In genomic region chr8:80913016-80913748, GRCm38 (mm10) we compare ENCODE assay signal across 10 mouse cellular contexts. TPM values are rescaled to one million over a fixed set of nuclear protein-coding genes. Genes with fewer than 3 reads are reported as not detected.
DNase-seq lines count a peak whose midpoint lies in the region; ATAC-seq and TF ChIP-seq lines count a peak whose summit lies in the region.
"Had no signal": no experiment of that assay in that cellular context is flagged by ENCODE, and none has a peak within 500 bp of the region (broad histone marks: within the 10 kb centered on the region; RNA-seq: fewer than 3 reads in every experiment).

No protein-coding gene starts in this region.

- no peaks in the 10 kb centered on the region for H3K36me3 ChIP-seq in kidney, postnatal 0 days (ENCODE audit: insufficient read depth, low read length)
- H3K36me3 ChIP-seq in neural tube, embryonic 14.5 days (ENCODE audit: control insufficient read depth, insufficient read depth, low read length): no peaks in the 10 kb centered on the region
- H3K36me3 ChIP-seq: embryonic facial prominence, embryonic 12.5 days; midbrain, embryonic 12.5 days had no signal

- no peak overlapping the region for H3K9ac ChIP-seq in kidney, postnatal 0 days (ENCODE audit: low read depth, low read length)
- no peak overlapping the region for H3K9ac ChIP-seq in neural tube, embryonic 14.5 days (replicated peaks; ENCODE audit: low read depth, low read length)
- H3K9ac ChIP-seq: embryonic facial prominence, embryonic 12.5 days; midbrain, embryonic 12.5 days had no signal

- peak; percentile 33; the same call in 1 of the 2 replicates for ATAC-seq in kidney, postnatal 0 days (replicated peaks; ENCODE audit: low FRiP score, low read depth)
- ATAC-seq in neural tube, embryonic 14.5 days (ENCODE audit: low read depth): peak; percentile 81; the same call in 1 of the 2 replicates

- TF ChIP-seq CTCF in gastrocnemius, adult 2 months (IDR thresholded peaks at IDR 0.05): no peak
- no peak for TF ChIP-seq CTCF in kidney, postnatal 0 days (IDR thresholded peaks at IDR 0.05; ENCODE audit: low read depth)
- TF ChIP-seq CTCF in left cerebral cortex, adult 2 months (IDR thresholded peaks at IDR 0.05): no peak

- intact Hi-C loops in gastrocnemius, adult 2 months (cut with DNase I): no loop called here
- intact Hi-C loops in left cerebral cortex, adult 2 months (cut with DNase I): no loop called here

- no peak overlapping the region for H3K4me2 ChIP-seq in kidney, postnatal 0 days (ENCODE audit: low read length)
- no peak overlapping the region for H3K4me2 ChIP-seq in neural tube, embryonic 14.5 days (ENCODE audit: low read depth, low read length)
- H3K4me2 ChIP-seq: embryonic facial prominence, embryonic 12.5 days; midbrain, embryonic 12.5 days had no signal

- H3K4me1 ChIP-seq in kidney, postnatal 0 days (replicated peaks; ENCODE audit: insufficient read depth, low read length): no peaks in the 10 kb centered on the region
- no peaks in the 10 kb centered on the region for H3K4me1 ChIP-seq in neural tube, embryonic 14.5 days (ENCODE audit: control insufficient read depth, insufficient read depth, low read length)
- H3K4me1 ChIP-seq: embryonic facial prominence, embryonic 12.5 days; midbrain, embryonic 12.5 days had no signal

- H3K9me3 ChIP-seq in kidney, postnatal 0 days (replicated peaks; ENCODE audit: low read length): no peaks in the 10 kb centered on the region
- H3K9me3 ChIP-seq in neural tube, embryonic 14.5 days (ENCODE audit: control insufficient read depth, low read length): no peaks in the 10 kb centered on the region
- H3K9me3 ChIP-seq: embryonic facial prominence, embryonic 12.5 days; midbrain, embryonic 12.5 days had no signal

- no peak overlapping the region for H3K4me3 ChIP-seq in gastrocnemius, adult 2 months
- H3K4me3 ChIP-seq in kidney, postnatal 0 days (replicated peaks; ENCODE audit: low read depth, low read length): no peak overlapping the region
- no peak overlapping the region for H3K4me3 ChIP-seq in neural tube, embryonic 14.5 days (ENCODE audit: low read depth, low read length)
- no peak overlapping the region for H3K4me3 ChIP-seq in left cerebral cortex, adult 2 months
- H3K4me3 ChIP-seq: embryonic facial prominence, embryonic 12.5 days; midbrain, embryonic 12.5 days had no signal

- H3K27me3 ChIP-seq in kidney, postnatal 0 days (ENCODE audit: insufficient read depth, low read length): no peaks in the 10 kb centered on the region
- H3K27me3 ChIP-seq in neural tube, embryonic 14.5 days (ENCODE audit: control insufficient read depth, insufficient read depth, low read length): no peaks in the 10 kb centered on the region
- H3K27me3 ChIP-seq: embryonic facial prominence, embryonic 12.5 days; midbrain, embryonic 12.5 days had no signal

- peak overlapping the region; percentile 38 for H3K27ac ChIP-seq in gastrocnemius, adult 2 months
- H3K27ac ChIP-seq in kidney, postnatal 0 days: peak overlapping the region; percentile 37; the same call in 1 of the 2 replicates
- peak overlapping the region; percentile 23; the same call in 1 of the 2 replicates for H3K27ac ChIP-seq in neural tube, embryonic 14.5 days (ENCODE audit: low read depth, low read length)
- H3K27ac ChIP-seq in left cerebral cortex, adult 2 months: no peak overlapping the region
- H3K27ac ChIP-seq: embryonic facial prominence, embryonic 12.5 days; midbrain, embryonic 12.5 days had no signal

- DNase-seq in gastrocnemius, adult 2 months: no peak
- DNase-seq in gastrocnemius, postnatal 10 days: no peak
- peak; percentile 82 for DNase-seq in NIH3T3 (ENCODE audit: low read depth)
- DNase-seq in heart, adult 18-20 months: peak; percentile 54 to 77
- peak; percentile 94 for DNase-seq in kidney, postnatal 0 days (ENCODE audit: low spot score)
- no peak for DNase-seq in left cerebral cortex, adult 2 months (ENCODE audit: extremely low spot score in 1 of 2, low spot score in 2 of 2)
- DNase-seq in T-cell, adult 2 months (ENCODE audit: low spot score): no peak

- WGBS in kidney, postnatal 0 days: 93% methylated on average over 1 of the region's 1 CpGs
- 100% methylated on average over 1 of the region's 1 CpGs for WGBS in neural tube, embryonic 14.5 days

RNA-seq across cellular contexts. Expression of gene Gab1, which starts 32.9 kb away (rescaled TPM):
- total RNA-seq in gastrocnemius, adult 2 months (2021): 10 to 100 TPM; 11.7 to 14.3 TPM
- total RNA-seq in gastrocnemius, postnatal 10 days (2021): 10 to 100 TPM; 20.0 to 23.0 TPM
- 10 to 100 TPM; 30.2 to 35.5 TPM for total RNA-seq in heart, adult 18-20 months (2021)
- polyA plus RNA-seq in kidney, postnatal 0 days (2015; fragmentation: Nextera tagmentation; extraction: Ambion mirVana): 14.1 and 14.9 TPM in 2 replicates
- polyA plus RNA-seq in neural tube, embryonic 14.5 days (2014; fragmentation: Nextera tagmentation; extraction: Ambion mirVana): 12.5 and 18.4 TPM in 2 replicates
- 10 to 100 TPM; 11.4 to 13.0 TPM for total RNA-seq in left cerebral cortex, adult 2 months (2021)

Comparison
In these comparisons a context has a peak if more than half of its experiments do, and no peak if none do; other contexts are left out.
1. DNase-seq: peak in NIH3T3 (single experiment), heart, adult 18-20 months (2 of 2) and kidney, postnatal 0 days (single experiment); none in gastrocnemius, adult 2 months (single experiment), gastrocnemius, postnatal 10 days (single experiment), left cerebral cortex, adult 2 months (0 of 2) and T-cell, adult 2 months (single experiment).